Mouse (Mus musculus) olfactory bulb, adult 2 months (tissue): ENCODE results near the gene BC107364. TPM values are rescaled to one million over a fixed set of nuclear protein-coding genes. Genes with fewer than 3 reads are reported as not detected.
A peak's percentile ranks its signal among the peaks of the same experiment; 100 is the strongest.
"Not testable (repeated sequence)": the region's sequence is repeated elsewhere in the genome, so short reads cannot be mapped to it uniquely, and the experiment has no call there.

Source experiments
- H3K27ac ChIP-seq: fragments of 200-500 bp; 2 replicates; pipeline ENCODE4 v1.5.1; 2012; ENCODE audit warnings: low read depth, low read length; ENCODE audit not compliant: insufficient read depth
- H3K4me1 ChIP-seq: fragments of 200-500 bp; 2 replicates; pipeline ENCODE4 v1.6.1; 2012; ENCODE audit warnings: low read length; ENCODE audit not compliant: control insufficient read depth, insufficient read depth
- H3K4me3 ChIP-seq: fragments of 200-500 bp; 2 replicates; pipeline ENCODE4 v1.5.1; 2012; ENCODE audit warnings: mild to moderate bottlenecking, low read depth, low read length, moderate library complexity; ENCODE audit not compliant: insufficient read depth
- CTCF ChIP-seq: fragments of 200-500 bp; IDR thresholded peaks from 2 replicates; pipeline ENCODE4 v1.5.1; 2012; ENCODE audit warnings: low read depth, mild to moderate bottlenecking, low read length, moderate library complexity; ENCODE audit not compliant: insufficient read depth
- POLR2A ChIP-seq: fragments of 200-500 bp; IDR thresholded peaks from 2 replicates; pipeline ENCODE4 v1.6.1; 2012; ENCODE audit warnings: mild to moderate bottlenecking, low read depth, low read length, moderate library complexity; ENCODE audit not compliant: insufficient read depth
- WGBS: fragments of 180-500 bp; shearing (Covaris S2); methylation state at CpG from one replicate; pipeline ENCODE4 v1.1.7; 2018; 5-methylcytosine and 5-hydroxymethylcytosine counted together
- polyA plus RNA-seq: library from polyadenylated mRNA; stranded (reverse); fragments of >200 nt; gene quantifications from 2 replicates; pipeline ENCODE4 v1.2.4, GENCODE M21; 2012; ENCODE audit warnings: low replicate concordance; ENCODE audit not compliant: missing spikeins, insufficient read depth, insufficient read length

BC107364 gene
- polyA plus RNA-seq, result not detected in 2 replicates

- not testable (repeated sequence) for H3K4me3 ChIP-seq, H3K27ac ChIP-seq, H3K4me1 ChIP-seq
- WGBS, result no CpG with 5 or more reads among the region's 48 CpGs
These were observed at the start of gene BC107364 for GRCm38 (mm10) chr3:96452262-96452661. Gene BC107364 (minus strand): TSS chr3:96452306.

- Histone ChIP-seq H3K4me3 (peak overlapping the region; percentile 51), H3K27ac (no peak overlapping the region), H3K4me1 (peaks cover 6% of the 10 kb centered on the region)
- TF ChIP-seq CTCF (no peak), POLR2A (no peak)
- under 1% methylated on average over 32 of the region's 32 CpGs for WGBS
These were observed 49.4 kb upstream of the BC107364 start for GRCm38 (mm10) chr3:96501391-96502115.

GRCm38 (mm10) chr3:96500691-96501265 is 48.7 kb upstream of the BC107364 start:
- Histone ChIP-seq H3K27ac (peak overlapping the region; percentile 64), H3K4me1 (peaks cover 6% of the 10 kb centered on the region), H3K4me3 (peak overlapping the region; percentile 68)
- TF ChIP-seq CTCF, result no peak
- TF ChIP-seq POLR2A, result no peak
- WGBS, result under 1% methylated on average over 19 of the region's 19 CpGs

- H3K4me3 ChIP-seq, result peak overlapping the region; percentile 68
- under 1% methylated on average over 17 of the region's 17 CpGs for WGBS
- no peak for TF ChIP-seq CTCF
- TF ChIP-seq POLR2A, result no peak
- peaks cover 6% of the 10 kb centered on the region for H3K4me1 ChIP-seq
- peak overlapping the region; percentile 64 for H3K27ac ChIP-seq
These were observed 48.1 kb upstream of the BC107364 start for GRCm38 (mm10) chr3:96500289-96500621.

GRCm38 (mm10) chr3:96499481-96500288 is 47.6 kb upstream of the BC107364 start:
- WGBS, result under 1% methylated on average over 36 of the region's 36 CpGs
- Histone ChIP-seq H3K27ac (peak overlapping the region; percentile 60; the same call in 1 of the 2 replicates), H3K4me1 (peaks cover 6% of the 10 kb centered on the region), H3K4me3 (peak overlapping the region; percentile 68)
- TF ChIP-seq CTCF (no peak), POLR2A (no peak)

DNA sequence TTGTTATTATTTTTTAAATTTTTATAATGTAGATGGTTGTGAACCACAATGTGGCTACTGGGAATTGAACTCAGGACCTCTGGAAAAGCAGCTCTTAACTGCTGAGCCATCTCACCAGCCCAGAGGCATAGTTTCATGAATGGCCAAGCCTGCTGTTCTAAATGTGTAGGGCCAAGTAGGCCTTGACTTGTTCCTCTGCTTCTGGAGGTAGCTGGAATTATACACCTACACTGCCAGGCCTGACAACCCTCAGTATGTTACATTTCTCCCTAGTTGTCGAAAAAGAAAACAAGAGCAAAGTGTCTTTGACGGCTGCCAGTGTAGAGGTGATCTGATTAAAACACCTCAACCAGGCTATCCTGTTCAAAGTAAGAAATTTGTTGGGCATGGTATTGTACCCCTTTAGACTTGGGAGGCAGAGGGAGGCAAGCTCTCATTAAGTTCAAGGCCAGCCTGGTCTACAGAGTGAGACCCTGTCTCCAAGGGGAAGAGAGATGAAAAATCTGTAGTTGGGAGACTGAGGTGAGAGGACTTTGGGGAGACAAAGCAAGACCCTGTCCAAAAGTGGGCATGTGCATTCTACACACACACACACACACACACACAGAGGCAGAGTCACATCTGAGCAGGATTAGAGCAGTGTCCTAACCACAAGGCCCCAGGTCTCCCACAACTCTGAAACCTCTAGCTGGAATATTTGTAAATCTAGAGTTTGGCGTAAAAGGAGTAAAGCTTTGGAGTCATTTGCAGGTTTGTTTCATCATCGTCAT is 46.6 kb upstream of the BC107364 start:
- TF ChIP-seq CTCF, result no peak
- no peak for TF ChIP-seq POLR2A
- Histone ChIP-seq H3K4me1 (peaks cover 6% of the 10 kb centered on the region), H3K4me3 (no peak overlapping the region), H3K27ac (no peak overlapping the region)
- WGBS, result 80% methylated on average over 4 of the region's 4 CpGs

- no peak overlapping the region for H3K27ac ChIP-seq
- TF ChIP-seq POLR2A, result no peak
- TF ChIP-seq CTCF, result peak; percentile 27; the same call in 1 of the 2 replicates
- peak overlapping the region; percentile 52 for H3K4me3 ChIP-seq
- WGBS, result 2% methylated on average over 19 of the region's 19 CpGs
- H3K4me1 ChIP-seq, result peaks cover 6% of the 10 kb centered on the region
These were observed 45.4 kb upstream of the BC107364 start for GRCm38 (mm10) chr3:96497451-96498028.

- not testable (repeated sequence) for H3K4me1 ChIP-seq, H3K27ac ChIP-seq
- WGBS, result 48% methylated on average over 14 of the region's 14 CpGs
- H3K4me3 ChIP-seq, result peak overlapping the region; percentile 52
These were observed 44.6 kb upstream of the BC107364 start for GRCm38 (mm10) chr3:96496620-96497275.
